ENCODE assay signal across 10 mouse cellular contexts in genomic region chr16:18555235-18555935, GRCm38 (mm10). TPM values are rescaled to one million over a fixed set of nuclear protein-coding genes. Genes with fewer than 3 reads are reported as not detected.
DNase-seq lines count a peak whose midpoint lies in the region; ATAC-seq and TF ChIP-seq lines count a peak whose summit lies in the region.
"Had no signal": no experiment of that assay in that cellular context is flagged by ENCODE, and none has a peak within 500 bp of the region (broad histone marks: within the 10 kb centered on the region; RNA-seq: fewer than 3 reads in every experiment).

No protein-coding gene starts in this region.

- no peaks in the 10 kb centered on the region for H3K9me3 ChIP-seq in neural tube, embryonic 15.5 days (replicated peaks)
- no peaks in the 10 kb centered on the region for H3K9me3 ChIP-seq in embryonic facial prominence, embryonic 15.5 days (replicated peaks)
- no peaks in the 10 kb centered on the region for H3K9me3 ChIP-seq in heart, embryonic 15.5 days (replicated peaks)
- H3K9me3 ChIP-seq: forebrain, embryonic 12.5 days; liver, embryonic 13.5 days had no signal

- no peaks in the 10 kb centered on the region for H3K36me3 ChIP-seq in neural tube, embryonic 15.5 days
- H3K36me3 ChIP-seq in embryonic facial prominence, embryonic 15.5 days: no peaks in the 10 kb centered on the region
- no peaks in the 10 kb centered on the region for H3K36me3 ChIP-seq in heart, embryonic 15.5 days
- H3K36me3 ChIP-seq: forebrain, embryonic 12.5 days; liver, embryonic 13.5 days had no signal

- peak; percentile 75 for DNase-seq in neural tube, embryonic 10.5 days (ENCODE audit: extremely low spot score, low spot score)
- no peak for DNase-seq in layer of hippocampus, postnatal 25 days (ENCODE audit: extremely low spot score in 1 of 2, low spot score in 1 of 2)
- DNase-seq in cerebellum, adult 2 months: no peak
- DNase-seq in frontal cortex, postnatal 36 days (ENCODE audit: low spot score in 2 of 2): no peak
- DNase-seq: liver, embryonic 13.5 days had no signal

- no peaks in the 10 kb centered on the region for H3K27me3 ChIP-seq in neural tube, embryonic 15.5 days (replicated peaks)
- no peaks in the 10 kb centered on the region for H3K27me3 ChIP-seq in embryonic facial prominence, embryonic 15.5 days
- H3K27me3 ChIP-seq in heart, embryonic 15.5 days: peaks cover 4% of the 10 kb centered on the region; the same call in 1 of the 2 replicates
- H3K27me3 ChIP-seq in cerebellum, adult 2 months (ENCODE audit: control insufficient read depth, insufficient read depth, low read length): no peaks in the 10 kb centered on the region
- H3K27me3 ChIP-seq: forebrain, embryonic 12.5 days; liver, embryonic 13.5 days had no signal

- ATAC-seq in neural tube, embryonic 15.5 days (ENCODE audit: low FRiP score): no peak
- ATAC-seq in embryonic facial prominence, embryonic 15.5 days (ENCODE audit: insufficient number of reproducible peaks, low FRiP score, low TSS enrichment, low read depth): no peak
- ATAC-seq in heart, embryonic 15.5 days (replicated peaks; ENCODE audit: insufficient number of reproducible peaks, insufficient read depth, low FRiP score, low read depth): 0 out of 2 replicates have a peak, but pooled peaks have one; percentile 37

- 0 out of 2 replicates have a peak, but pooled peaks cover 6% of the 10 kb centered on the region for H3K4me1 ChIP-seq in neural tube, embryonic 15.5 days
- peaks cover 17% of the 10 kb centered on the region for H3K4me1 ChIP-seq in embryonic facial prominence, embryonic 15.5 days
- H3K4me1 ChIP-seq in heart, embryonic 15.5 days (replicated peaks): peaks cover 9% of the 10 kb centered on the region
- no peaks in the 10 kb centered on the region for H3K4me1 ChIP-seq in cerebellum, adult 2 months (ENCODE audit: control insufficient read depth, insufficient read depth, low read length)
- H3K4me1 ChIP-seq: liver, embryonic 13.5 days had no signal

- H3K27ac ChIP-seq in neural tube, embryonic 15.5 days (replicated peaks): no peak overlapping the region
- 0 out of 2 replicates have a peak overlapping the region, but pooled peaks have one; percentile 39 for H3K27ac ChIP-seq in embryonic facial prominence, embryonic 15.5 days (replicated peaks)
- H3K27ac ChIP-seq in heart, embryonic 15.5 days: no peak overlapping the region
- H3K27ac ChIP-seq in cerebellum, adult 2 months (ENCODE audit: insufficient read depth, low read length): no peak overlapping the region
- H3K27ac ChIP-seq: forebrain, embryonic 12.5 days; liver, embryonic 13.5 days had no signal

- no peak for TF ChIP-seq CTCF in cerebellum, adult 2 months (IDR thresholded peaks at IDR 0.05; ENCODE audit: borderline replicate concordance, insufficient read depth, low read depth, low read length)

- no peak overlapping the region for H3K4me3 ChIP-seq in neural tube, embryonic 15.5 days (replicated peaks)
- H3K4me3 ChIP-seq in embryonic facial prominence, embryonic 15.5 days (replicated peaks): no peak overlapping the region
- H3K4me3 ChIP-seq in heart, embryonic 15.5 days: no peak overlapping the region
- H3K4me3 ChIP-seq in cerebellum, adult 2 months (replicated peaks; ENCODE audit: insufficient read depth, low read depth, low read length): no peak overlapping the region
- H3K4me3 ChIP-seq: forebrain, embryonic 12.5 days; liver, embryonic 13.5 days had no signal

- WGBS in neural tube, embryonic 15.5 days: 79% methylated on average over 17 of the region's 17 CpGs
- whole genome bisulfite sequencing in embryonic facial prominence, embryonic 15.5 days: 37% methylated on average over 17 of the region's 17 CpGs
- WGBS in heart, embryonic 15.5 days: 39% methylated on average over 17 of the region's 17 CpGs
- 59% methylated on average over 17 of the region's 17 CpGs for WGBS in cerebellum, adult 2 months

- no peak for TF ChIP-seq POLR2A in cerebellum, adult 2 months (IDR thresholded peaks at IDR 0.05; ENCODE audit: borderline replicate concordance, insufficient read depth, low read length)

- H3K4me2 ChIP-seq in neural tube, embryonic 15.5 days: no peak overlapping the region
- no peak overlapping the region for H3K4me2 ChIP-seq in embryonic facial prominence, embryonic 15.5 days (replicated peaks)
- no peak overlapping the region for H3K4me2 ChIP-seq in heart, embryonic 15.5 days
- H3K4me2 ChIP-seq: forebrain, embryonic 12.5 days; liver, embryonic 13.5 days had no signal

- H3K9ac ChIP-seq in neural tube, embryonic 15.5 days (replicated peaks): no peak overlapping the region
- no peak overlapping the region; the same call in 1 of the 2 replicates for H3K9ac ChIP-seq in embryonic facial prominence, embryonic 15.5 days
- H3K9ac ChIP-seq in heart, embryonic 15.5 days: no peak overlapping the region
- H3K9ac ChIP-seq: forebrain, embryonic 12.5 days; liver, embryonic 13.5 days had no signal

RNA-seq across cellular contexts. Expression of gene Tbx1, which starts 35.1 kb away (rescaled TPM):
- 1.2 and 1.9 TPM in 2 replicates for polyA plus RNA-seq in neural tube, embryonic 15.5 days (2015; fragmentation: Nextera tagmentation; extraction: Ambion mirVana)
- polyA plus RNA-seq in embryonic facial prominence, embryonic 15.5 days (2015; fragmentation: Nextera tagmentation; extraction: Ambion mirVana): 24.0 and 24.3 TPM in 2 replicates
- 0.66 and 1.5 TPM in 2 replicates for polyA plus RNA-seq in heart, embryonic 15.5 days (2015; fragmentation: Nextera tagmentation; extraction: Ambion mirVana)
- total RNA-seq in layer of hippocampus, postnatal 25 days (2021): under 1 TPM; 0.77 to 0.91 TPM
- 2.4 and 3.0 TPM in 2 replicates for polyA plus RNA-seq in cerebellum, adult 2 months (2012; rRNA removed)
- total RNA-seq: MEL had no signal

RNA-seq across cellular contexts. Expression of gene Rtl10, which starts 56.7 kb away (rescaled TPM):
- 3.1 and 4.9 TPM in 2 replicates for polyA plus RNA-seq in neural tube, embryonic 15.5 days (2015; fragmentation: Nextera tagmentation; extraction: Ambion mirVana)
- 3.5 and 4.5 TPM in 2 replicates for polyA plus RNA-seq in embryonic facial prominence, embryonic 15.5 days (2015; fragmentation: Nextera tagmentation; extraction: Ambion mirVana)
- polyA plus RNA-seq in heart, embryonic 15.5 days (2015; fragmentation: Nextera tagmentation; extraction: Ambion mirVana): 1.8 and 2.7 TPM in 2 replicates
- total RNA-seq in layer of hippocampus, postnatal 25 days (2021): 1 to 10 TPM; 7.9 to 8.7 TPM
- 5.9 and 6.1 TPM in 2 replicates for polyA plus RNA-seq in cerebellum, adult 2 months (2012; rRNA removed)

RNA-seq across cellular contexts. Expression of gene Gnb1l, which starts 56.9 kb away (rescaled TPM):
- polyA plus RNA-seq in neural tube, embryonic 15.5 days (2015; fragmentation: Nextera tagmentation; extraction: Ambion mirVana): 16.1 and 18.8 TPM in 2 replicates
- polyA plus RNA-seq in embryonic facial prominence, embryonic 15.5 days (2015; fragmentation: Nextera tagmentation; extraction: Ambion mirVana): 15.1 and 18.7 TPM in 2 replicates
- polyA plus RNA-seq in heart, embryonic 15.5 days (2015; fragmentation: Nextera tagmentation; extraction: Ambion mirVana): 9.3 and 11.2 TPM in 2 replicates
- total RNA-seq in layer of hippocampus, postnatal 25 days (2021): 1 to 10 TPM; 6.5 to 7.1 TPM
- 6.8 and 8.2 TPM in 2 replicates for polyA plus RNA-seq in cerebellum, adult 2 months (2012; rRNA removed)
